Mouse (Mus musculus) liver, postnatal 0 days (tissue): ENCODE data around the gene Slc16a6. TPM values are rescaled to one million over a fixed set of nuclear protein-coding genes. Genes with fewer than 3 reads are reported as not detected.

ENCODE experiments used
- ATAC-seq: fragments of 200-750 bp; cut with Nextera tagmentation; 2 replicates; pipeline ENCODE4 v1.8.0; 2017; ENCODE audit warnings: mild to moderate bottlenecking, moderate library complexity
- DNase-seq: peaks from one replicate; pipeline ENCODE4 v3.0.0-alpha.2; 2016
- H3K27ac ChIP-seq: fragments of 300-500 bp; sonication (generic); 2 replicates; pipeline ENCODE4 v1.5.1; 2014; ENCODE audit warnings: antibody characterized with exemption, moderate library complexity, mild to moderate bottlenecking, low read depth
- H3K27me3 ChIP-seq: fragments of 300-500 bp; sonication (generic); 2 replicates; pipeline ENCODE4 v1.6.1; 2014; ENCODE audit warnings: low read length, control low read depth, mixed read lengths; ENCODE audit not compliant: insufficient read depth
- H3K36me3 ChIP-seq: fragments of 300-500 bp; sonication (generic); replicated peaks from 2 replicates; pipeline ENCODE4 v1.6.1; 2014; ENCODE audit warnings: mild to moderate bottlenecking, control low read depth, low read length, moderate library complexity, mixed read lengths; ENCODE audit not compliant: insufficient read depth
- H3K4me1 ChIP-seq: fragments of 300-500 bp; sonication (generic); 2 replicates; pipeline ENCODE4 v1.6.1; 2014; ENCODE audit warnings: antibody characterized with exemption, mild to moderate bottlenecking, control low read depth; ENCODE audit not compliant: insufficient read depth
- H3K4me2 ChIP-seq: fragments of 300-500 bp; sonication (generic); 2 replicates; pipeline ENCODE4 v1.6.1; 2014; ENCODE audit warnings: low read depth, mild to moderate bottlenecking, low read length, moderate library complexity, mixed read lengths
- H3K4me3 ChIP-seq: fragments of 300-500 bp; sonication (generic); 2 replicates; pipeline ENCODE4 v1.5.1; 2014; ENCODE audit warnings: low read depth, low read length
- H3K9ac ChIP-seq: fragments of 300-500 bp; sonication (generic); replicated peaks from 2 replicates; pipeline ENCODE4 v1.6.1; 2014; ENCODE audit warnings: mild to moderate bottlenecking, moderate library complexity
- H3K9me3 ChIP-seq: fragments of 300-500 bp; sonication (generic); 2 replicates; pipeline ENCODE4 v1.6.1; 2016; ENCODE audit warnings: mild to moderate bottlenecking, control low read depth, low read length, mixed read lengths
- CTCF ChIP-seq: sonication (generic); IDR thresholded peaks from 2 replicates; pipeline ENCODE4 v1.5.1; 2016; ENCODE audit warnings: antibody characterized with exemption, low read depth
- EP300 ChIP-seq: IDR thresholded peaks from 2 replicates; pipeline ENCODE4 v1.6.1; 2016; ENCODE audit warnings: antibody characterized with exemption, low read depth, mild to moderate bottlenecking
- WGBS: fragments of 180-500 bp; shearing (Covaris S2); extraction: QIAGEN DNeasy Blood & Tissue Kit; methylation state at CpG from one replicate; pipeline ENCODE4 v1.1.7; 2014; ENCODE audit not compliant: insufficient replicate concordance; 5-methylcytosine and 5-hydroxymethylcytosine counted together
- polyA plus RNA-seq: library from polyadenylated mRNA; unstranded; fragments of >200 nt; fragmentation: Nextera tagmentation; extraction: Ambion mirVana; gene quantifications from 2 replicates; pipeline ENCODE4 v1.2.1, GENCODE M21; 2015

The Slc16a6 gene
- polyA plus RNA-seq, 1 experiment from 2014 or later, result 18.8 TPM

- no peaks in the 10 kb centered on the region; the same call in 1 of the 2 replicates for H3K9me3 ChIP-seq
- H3K4me3 ChIP-seq, result no peak overlapping the region
- no peak overlapping the region for H3K4me2 ChIP-seq
- DNase-seq (no peak), ATAC-seq (no peak)
- H3K4me1 ChIP-seq, result peaks cover 9% of the 10 kb centered on the region
- H3K9ac ChIP-seq, result no peak overlapping the region
- H3K27ac ChIP-seq, result no peak overlapping the region
- TF ChIP-seq CTCF (no peak), EP300 (no peak)
- 82% methylated on average over 3 of the region's 3 CpGs for WGBS
- no peaks in the 10 kb centered on the region for H3K27me3 ChIP-seq
- no peaks in the 10 kb centered on the region for H3K36me3 ChIP-seq
Measured at GRCm38 (mm10) chr11:109507068-109507467, 33.7 kb upstream of the Slc16a6 start.

- peaks cover 9% of the 10 kb centered on the region for H3K4me1 ChIP-seq
- H3K36me3 ChIP-seq, result no peaks in the 10 kb centered on the region
- no peaks in the 10 kb centered on the region for H3K27me3 ChIP-seq
- TF ChIP-seq CTCF (no peak), EP300 (no peak)
- H3K9me3 ChIP-seq, result no peaks in the 10 kb centered on the region; the same call in 1 of the 2 replicates
- DNase-seq (no peak), ATAC-seq (no peak)
- H3K27ac ChIP-seq, result no peak overlapping the region
- no peak overlapping the region for H3K9ac ChIP-seq
- no peak overlapping the region for H3K4me2 ChIP-seq
- H3K4me3 ChIP-seq, result no peak overlapping the region
- WGBS, result 84% methylated on average over 4 of the region's 4 CpGs
Measured at GRCm38 (mm10) chr11:109505823-109506222, 32.4 kb upstream of the Slc16a6 start.

- Histone ChIP-seq H3K27me3 (no peaks in the 10 kb centered on the region), H3K27ac (no peak overlapping the region), H3K36me3 (no peaks in the 10 kb centered on the region), H3K9ac (no peak overlapping the region), H3K4me1 (peaks cover 9% of the 10 kb centered on the region), H3K4me3 (no peak overlapping the region), H3K9me3 (no peaks in the 10 kb centered on the region), H3K4me2 (no peak overlapping the region)
- no peak; the same call in 1 of the 2 replicates for ATAC-seq
- TF ChIP-seq CTCF, result no peak
- no peak for TF ChIP-seq EP300
- WGBS, result 58% methylated on average over 9 of the region's 9 CpGs
- peak; percentile 54 for DNase-seq
Measured at GRCm38 (mm10) chr11:109504977-109505376, 31.6 kb upstream of the Slc16a6 start.

GRCm38 (mm10) chr11:109500206-109500605 lies 26.8 kb upstream of the Slc16a6 start:
- H3K36me3 ChIP-seq, result no peaks in the 10 kb centered on the region
- no peak overlapping the region for H3K4me2 ChIP-seq
- DNase-seq, result no peak
- no peaks in the 10 kb centered on the region for H3K27me3 ChIP-seq
- no peak overlapping the region for H3K4me3 ChIP-seq
- TF ChIP-seq EP300 (no peak), CTCF (no peak)
- H3K9ac ChIP-seq, result no peak overlapping the region
- no peaks in the 10 kb centered on the region for H3K9me3 ChIP-seq
- ATAC-seq, result no peak
- WGBS, result 82% methylated on average over 5 of the region's 5 CpGs
- H3K4me1 ChIP-seq, result peaks cover 41% of the 10 kb centered on the region
- no peak overlapping the region for H3K27ac ChIP-seq

- Histone ChIP-seq H3K4me1 (peaks cover 56% of the 10 kb centered on the region), H3K36me3 (no peaks in the 10 kb centered on the region), H3K4me3 (no peak overlapping the region), H3K27ac (no peak overlapping the region), H3K9me3 (no peaks in the 10 kb centered on the region), H3K9ac (no peak overlapping the region), H3K4me2 (no peak overlapping the region), H3K27me3 (no peaks in the 10 kb centered on the region)
- DNase-seq (no peak), ATAC-seq (no peak)
- TF ChIP-seq EP300 (no peak), CTCF (no peak)
- whole genome bisulfite sequencing, result 64% methylated on average over 9 of the region's 9 CpGs
Measured at GRCm38 (mm10) chr11:109497990-109498389, 24.6 kb upstream of the Slc16a6 start.

- ATAC-seq (no peak), DNase-seq (no peak)
- no peak for TF ChIP-seq EP300
- no peak for TF ChIP-seq CTCF
- Histone ChIP-seq H3K27ac (peak overlapping the region; percentile 94), H3K36me3 (no peaks in the 10 kb centered on the region), H3K4me3 (no peak overlapping the region), H3K4me2 (0 out of 2 replicates have a peak overlapping the region, but pooled peaks have one; percentile 3), H3K27me3 (no peaks in the 10 kb centered on the region), H3K9ac (no peak overlapping the region), H3K4me1 (peaks cover 61% of the 10 kb centered on the region), H3K9me3 (no peaks in the 10 kb centered on the region)
- 62% methylated on average over 6 of the region's 6 CpGs for WGBS
Measured at GRCm38 (mm10) chr11:109496996-109497714, 23.8 kb upstream of the Slc16a6 start.
